Mouse (Mus musculus) 416B (cell line): Measurements from ENCODE around the gene Dgat2l6.

Experiments used
- DNase-seq: peaks from one replicate; pipeline ENCODE4 v3.0.0; 2011; ENCODE audit warnings: low read depth

The Dgat2l6 gene

DNA sequence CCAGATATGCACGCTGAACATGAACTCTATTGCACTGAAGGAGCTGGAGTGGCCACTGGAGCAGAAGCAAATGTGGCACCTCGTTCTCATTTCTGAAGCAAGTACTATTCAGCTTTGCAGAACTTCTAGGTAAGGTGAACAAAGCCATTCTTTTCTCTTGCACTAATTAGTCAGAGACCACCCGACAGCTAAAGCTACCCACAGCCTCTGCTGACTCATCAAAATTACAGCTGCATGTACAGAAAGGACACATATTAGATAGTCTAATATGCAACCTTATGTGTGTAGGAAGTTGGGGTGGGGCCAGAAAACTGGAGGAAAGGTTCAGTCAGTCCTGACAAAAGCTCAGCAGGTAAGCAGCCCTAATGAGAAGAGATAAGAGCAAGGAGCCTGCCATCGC, at the start of gene Dgat2l6:
TSS of gene Dgat2l6 (plus strand) at position 368 of the 400 bp plus-strand sequence.
- no peak for DNase-seq

DNA sequence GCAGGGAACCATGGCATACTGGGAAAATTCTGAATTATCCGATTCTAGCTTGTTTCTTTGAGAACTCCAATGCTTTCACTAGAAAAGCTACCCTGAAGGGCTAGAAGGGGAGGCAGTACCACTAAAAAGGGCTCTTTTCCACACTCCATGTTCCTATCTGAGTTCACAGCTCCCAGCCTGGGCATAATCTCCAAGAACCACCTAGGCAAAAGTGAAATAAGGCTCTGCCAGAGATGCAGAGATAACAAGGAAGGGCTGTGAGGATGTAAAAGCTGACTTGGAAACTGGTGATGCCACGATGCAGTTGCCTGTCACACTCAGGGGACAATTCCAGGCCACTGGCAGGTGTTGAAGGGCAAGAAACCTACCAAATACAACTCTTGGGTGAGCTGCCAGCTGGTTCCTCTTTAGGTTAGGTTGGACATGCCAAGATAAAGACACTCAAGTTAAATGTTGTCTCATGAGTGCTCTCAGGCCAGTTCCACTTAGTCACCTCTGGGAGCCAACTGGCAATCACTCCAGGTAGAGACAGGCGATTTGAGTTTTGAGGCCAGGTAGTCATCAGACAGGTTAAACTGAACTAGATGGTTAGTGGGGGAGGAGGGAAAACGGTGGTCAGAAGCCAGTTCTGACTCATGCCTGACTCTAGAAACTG, 48.9 kb upstream of the Dgat2l6 start:
- peak; percentile 9 for DNase-seq

DNA sequence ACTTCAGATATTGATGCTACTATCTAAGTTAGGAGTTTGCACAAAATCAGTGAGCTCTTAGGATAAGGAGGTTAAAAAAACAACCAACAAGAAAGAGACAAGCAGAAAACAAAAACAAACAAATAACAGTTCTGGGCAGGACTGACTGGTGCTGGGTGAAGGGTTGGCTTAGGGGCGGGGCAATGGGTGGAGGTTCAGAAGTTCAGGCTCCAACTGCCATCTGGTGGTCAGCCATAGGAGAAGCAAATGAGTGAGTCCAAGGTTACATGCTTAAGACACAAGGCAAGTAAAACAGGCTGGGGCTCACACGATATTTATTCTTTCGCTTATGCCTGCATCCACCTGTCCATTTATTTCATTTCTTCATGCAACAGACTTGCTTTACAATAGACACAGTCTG, 44.3 kb upstream of the Dgat2l6 start:
- peak; percentile 85 for DNase-seq

DNA sequence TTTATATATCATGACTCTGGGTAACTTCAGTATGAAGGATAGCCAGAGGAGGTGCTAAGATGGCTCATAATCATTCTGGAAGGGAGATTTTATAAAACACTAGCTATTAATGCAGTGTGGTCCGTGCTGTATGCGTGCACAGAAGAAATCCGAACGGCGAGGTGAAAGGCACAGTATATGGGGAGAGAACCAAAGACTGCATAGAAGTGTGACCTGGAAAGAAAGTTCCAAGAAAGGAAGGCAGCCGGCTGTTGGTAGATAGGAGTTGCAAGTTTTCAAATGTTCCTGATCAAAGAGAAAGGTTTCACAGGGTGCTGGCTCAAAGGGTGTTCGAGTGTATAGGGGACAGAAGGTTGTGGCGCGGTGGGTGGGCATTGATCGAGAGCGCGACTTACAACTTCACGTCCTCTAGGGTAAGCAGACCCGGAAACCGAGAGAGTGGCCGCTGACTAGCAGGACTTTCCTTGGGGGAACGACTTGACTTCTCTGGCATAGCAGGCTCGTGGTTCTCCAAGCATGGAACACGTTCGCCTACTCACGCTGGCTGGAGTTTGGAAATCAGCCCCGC, 31.1 kb upstream of the Dgat2l6 start:
- DNase-seq: no peak

DNA sequence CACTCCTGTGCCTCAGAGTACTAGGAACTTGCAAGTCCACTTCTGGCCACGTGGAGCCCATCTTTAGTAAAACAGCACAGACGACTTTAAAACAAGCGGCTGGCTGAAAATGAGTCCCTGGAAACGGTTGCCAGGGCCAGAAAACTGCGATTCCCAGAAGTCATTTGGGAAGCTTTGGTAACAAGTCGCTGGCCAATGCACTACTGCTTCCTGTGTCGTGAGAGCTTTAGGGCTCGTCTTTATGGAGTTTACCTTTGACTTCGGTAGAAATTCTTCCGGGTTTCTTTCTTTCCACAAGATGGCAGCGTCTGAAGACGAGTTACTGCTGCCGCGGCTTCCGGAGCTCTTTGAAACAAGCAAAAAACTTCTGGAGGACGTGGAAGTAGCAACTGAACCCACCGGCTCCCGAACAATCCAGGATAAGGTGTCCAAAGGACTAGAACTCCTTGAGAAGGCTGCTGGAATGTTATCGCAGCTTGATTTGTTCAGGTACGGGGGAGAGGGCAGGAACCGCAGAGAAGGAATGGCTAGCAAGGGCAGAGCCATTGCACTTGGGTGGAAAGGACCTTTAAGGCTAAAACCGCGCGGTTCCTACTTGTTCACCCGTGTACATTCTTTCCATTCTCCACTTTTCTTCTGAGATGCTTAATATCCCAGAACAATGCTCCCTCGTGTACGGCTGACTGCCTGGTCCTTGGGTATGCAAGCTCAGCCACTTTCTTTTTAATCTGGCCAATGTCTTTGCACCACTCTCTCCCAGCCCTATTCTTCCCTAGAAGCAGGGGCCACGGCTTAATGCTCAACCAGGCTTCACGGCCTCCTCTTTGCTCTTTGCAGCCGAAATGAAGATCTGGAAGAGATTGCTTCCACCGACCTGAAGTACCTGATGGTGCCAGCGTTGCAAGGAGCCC, 30.3 kb upstream of the Dgat2l6 start, which contains the start of gene Igbp1:
TSS of gene Igbp1 (plus strand) at position 224 of the 911 bp plus-strand sequence.
- peak; percentile 94 for DNase-seq

DNA sequence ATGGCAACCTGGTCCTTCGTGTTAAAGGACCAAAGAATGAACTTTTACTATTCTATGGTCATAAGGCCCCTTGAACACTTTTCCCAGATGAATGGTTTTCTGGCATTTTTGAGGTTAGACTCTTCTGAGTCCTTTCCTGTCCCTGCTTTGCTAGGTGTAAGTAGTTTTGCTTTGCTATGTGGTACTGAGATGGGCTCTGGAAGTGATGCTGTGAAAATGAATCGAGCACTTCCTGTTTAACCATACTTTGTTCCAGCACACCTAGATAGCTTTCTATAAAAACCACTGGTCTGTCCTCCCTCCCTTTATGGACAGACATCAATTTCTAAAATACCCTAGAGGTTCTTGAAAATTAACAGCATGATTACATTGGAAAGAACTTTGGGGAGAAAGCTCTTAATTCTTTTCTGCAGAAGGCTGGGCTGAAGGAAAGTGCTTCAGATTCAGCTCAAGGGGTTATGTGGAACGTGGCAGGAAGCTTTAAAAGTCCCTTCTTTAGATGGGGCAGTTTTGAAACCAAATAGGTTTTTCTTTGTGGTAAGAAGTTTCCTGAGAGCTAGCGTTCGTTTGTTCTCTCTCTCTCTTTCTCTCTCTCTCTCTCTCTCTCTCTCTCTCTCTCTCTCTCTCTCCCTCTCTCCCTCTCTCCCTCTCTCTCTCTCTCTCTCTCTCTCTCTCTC, 20.3 kb upstream of the Dgat2l6 start:
- no peak for DNase-seq

DNA sequence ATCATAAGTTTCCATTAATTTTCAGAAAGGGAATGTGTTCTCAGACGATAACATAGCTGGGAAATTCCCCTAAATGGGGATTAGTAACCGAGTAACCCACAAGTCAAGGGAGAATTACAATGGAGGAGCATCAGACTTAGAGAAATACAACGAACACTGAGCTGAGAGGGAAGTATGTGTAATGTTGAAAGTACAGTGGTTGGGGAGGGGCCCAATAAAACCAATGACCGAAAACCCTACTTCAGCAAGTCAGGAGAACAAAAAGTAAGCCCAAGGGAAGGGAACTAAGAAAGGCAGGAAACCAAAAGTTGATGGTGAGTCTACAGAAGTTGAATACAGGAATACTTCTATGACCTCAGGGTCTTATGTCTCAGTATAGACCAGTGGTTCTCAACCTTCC, 16.5 kb upstream of the Dgat2l6 start:
- no peak for DNase-seq

DNA sequence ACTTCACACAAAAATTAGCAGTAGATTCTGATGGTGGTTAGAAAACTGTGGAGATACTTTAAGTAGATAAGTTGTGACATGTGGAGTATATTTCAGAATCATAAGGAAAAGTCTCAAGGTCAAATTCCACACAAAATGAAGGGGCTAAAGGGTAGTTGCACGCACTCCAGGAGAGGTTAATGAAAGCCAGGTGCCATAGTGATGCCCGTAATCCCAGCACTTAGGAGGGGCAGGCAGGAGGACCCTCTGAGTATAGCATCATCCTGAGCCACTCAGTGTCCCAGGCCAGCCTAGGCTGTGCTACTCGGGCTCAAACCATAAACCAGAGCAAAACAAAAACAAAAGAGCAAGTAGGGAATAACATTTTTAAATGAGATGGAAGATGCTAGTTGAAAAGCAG, 14.7 kb upstream of the Dgat2l6 start:
- DNase-seq: no peak

DNA sequence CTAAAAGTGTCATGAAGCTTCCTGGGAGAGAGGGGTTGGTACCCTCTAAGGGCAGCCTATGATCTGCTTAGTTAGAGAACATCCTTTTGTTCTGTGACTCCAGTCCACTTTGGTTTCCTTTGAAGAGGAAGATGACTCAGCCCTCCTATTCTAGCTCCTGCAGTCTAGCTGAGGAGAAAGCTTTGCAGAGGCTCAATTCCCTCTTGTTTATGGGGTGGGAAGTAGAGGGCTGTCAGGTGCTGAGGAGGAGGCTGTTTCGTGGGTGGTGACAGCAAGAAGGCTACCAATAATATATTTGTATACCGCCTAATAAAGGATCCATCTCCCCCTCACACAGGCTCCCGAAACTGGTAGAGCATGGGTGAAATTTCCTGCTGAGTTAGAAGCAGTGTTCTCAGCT, 8.0 kb upstream of the Dgat2l6 start:
- DNase-seq: no peak

DNA sequence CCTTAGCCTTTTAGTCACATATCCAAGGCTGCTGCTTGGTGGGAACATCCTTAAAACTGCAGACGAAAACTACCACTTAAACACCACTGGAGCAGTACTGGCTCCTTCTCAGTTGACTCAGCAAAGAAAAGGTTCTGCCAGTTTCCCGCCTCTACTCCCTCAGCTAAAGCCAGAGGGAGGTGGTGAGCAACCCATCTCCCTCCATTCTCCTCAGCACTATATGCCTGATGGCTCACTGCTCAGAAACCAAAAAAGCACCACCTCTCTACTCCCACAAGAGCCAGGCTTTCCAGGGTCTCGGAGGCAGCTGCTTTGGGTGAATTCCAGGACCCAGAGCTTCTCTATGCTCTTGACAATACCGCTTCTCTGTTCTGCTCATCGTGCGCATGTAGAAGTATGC, 7.0 kb upstream of the Dgat2l6 start:
- no peak for DNase-seq

DNA sequence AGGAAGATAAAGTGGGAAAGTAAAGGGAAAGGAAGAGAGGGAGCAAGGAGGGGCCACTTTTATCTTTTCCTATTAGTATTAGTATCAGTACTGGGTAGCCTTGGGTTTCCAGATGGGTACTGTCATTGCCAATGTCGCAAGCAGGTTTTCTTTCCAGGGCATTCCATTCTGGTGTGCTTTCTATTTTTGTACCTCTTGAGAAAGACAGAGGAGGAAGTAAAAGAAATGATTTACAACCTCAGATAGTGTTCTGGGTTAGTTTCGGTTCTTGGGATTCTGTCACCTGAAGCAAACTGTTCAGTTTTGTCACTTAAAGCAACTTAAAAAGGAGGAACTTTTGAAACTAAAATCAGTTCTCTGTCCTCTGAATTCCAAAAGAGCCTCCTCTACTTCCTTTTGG, 6.1 kb upstream of the Dgat2l6 start:
- DNase-seq: no peak

DNA sequence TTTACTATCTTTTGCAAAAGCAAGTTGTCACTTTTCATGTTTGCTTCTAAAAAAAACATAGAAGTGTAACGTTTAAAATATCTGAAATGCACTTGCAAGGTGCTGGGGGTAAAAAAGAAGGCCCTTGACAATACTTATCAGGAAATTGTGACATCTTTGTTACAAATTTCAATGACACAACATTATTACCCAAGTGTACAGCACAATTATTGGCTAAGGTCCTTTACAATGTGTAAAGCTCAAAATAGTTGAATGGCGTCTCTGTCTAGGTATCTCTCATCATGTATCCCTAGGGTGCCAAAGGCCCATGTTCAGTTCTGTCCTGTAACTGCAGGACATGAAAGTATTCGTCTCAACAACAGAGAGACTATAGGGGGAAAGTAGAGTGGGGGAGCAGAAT, 31.4 kb downstream of the Dgat2l6 start:
- peak; percentile 8 for DNase-seq

DNA sequence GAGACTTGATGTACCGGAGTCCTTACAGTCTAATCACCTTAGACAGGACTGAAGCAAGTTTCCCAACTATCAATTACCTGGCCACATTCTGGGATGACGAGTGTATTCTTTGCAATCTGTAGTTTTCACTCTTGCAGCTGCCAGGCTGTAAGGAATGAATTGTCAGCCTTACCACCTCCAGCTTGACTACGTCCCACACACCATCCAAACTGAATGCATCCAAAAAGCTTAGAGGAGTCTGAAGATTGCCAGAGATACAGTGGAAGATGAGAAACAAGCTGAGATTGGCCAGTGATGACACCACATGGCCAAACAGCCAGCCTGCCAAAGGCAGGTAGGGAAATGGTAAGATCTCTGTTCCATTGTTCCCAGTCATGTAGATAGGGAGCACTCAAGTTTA, 41.1 kb downstream of the Dgat2l6 start:
- DNase-seq: no peak

DNA sequence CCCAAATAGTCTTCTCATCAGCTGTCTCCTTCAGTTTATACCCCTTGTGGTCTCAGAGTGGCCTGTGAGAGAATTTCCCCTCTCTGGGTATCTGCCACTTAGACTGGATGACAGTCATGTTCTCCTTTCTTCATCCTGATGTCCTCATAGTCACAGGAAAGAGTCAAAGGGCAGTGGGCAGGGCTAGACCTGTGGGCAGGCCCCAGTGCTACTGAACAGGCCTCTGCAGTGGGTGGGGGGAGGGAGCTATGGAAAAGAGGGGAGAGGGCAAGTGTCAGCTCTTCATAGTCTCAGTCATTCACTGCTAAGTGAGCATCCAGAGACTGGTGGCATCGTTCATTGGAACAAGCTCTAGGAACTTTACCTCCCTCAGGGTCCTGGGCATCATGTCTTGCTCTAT, 47.3 kb downstream of the Dgat2l6 start, which contains the start of gene Awat1:
TSS of gene Awat1 (plus strand) at position 301 of the 400 bp plus-strand sequence.
- DNase-seq: no peak

DNA sequence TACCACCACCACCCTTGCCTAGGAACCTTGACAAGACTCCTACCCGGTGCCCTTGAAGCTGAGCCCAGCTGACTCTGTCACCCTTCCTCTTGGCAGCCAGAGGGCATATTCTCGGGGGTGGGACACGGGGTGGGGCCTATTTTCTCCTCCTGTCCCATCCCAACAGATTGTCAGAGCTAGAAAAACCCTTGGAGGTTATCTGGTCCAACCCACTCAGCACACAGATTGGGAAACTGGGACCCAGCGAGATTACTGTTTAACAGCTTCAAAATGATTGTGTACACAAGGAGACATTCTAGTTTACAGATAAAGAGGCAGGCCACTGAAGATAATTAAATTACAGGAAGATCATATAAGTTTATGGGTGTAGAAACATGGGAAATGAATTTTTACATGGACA, 70.2 kb downstream of the Dgat2l6 start, which contains the start of gene P2ry4:
TSS of gene P2ry4 (minus strand) at position 79 of the 400 bp plus-strand sequence.
- no peak for DNase-seq
